Mouse (Mus musculus) hindbrain, embryonic 11.5 days (tissue): Measurements from ENCODE around the gene Arhgef6. TPM values are rescaled to one million over a fixed set of nuclear protein-coding genes. Genes with fewer than 3 reads are reported as not detected.

ENCODE experiments used
- ATAC-seq: fragments of 200-750 bp; cut with Nextera tagmentation; 2 replicates; pipeline ENCODE4 v1.8.0; 2017; ENCODE audit warnings: mild to moderate bottlenecking, moderate TSS enrichment, moderate library complexity; ENCODE audit not compliant: low FRiP score
- DNase-seq: peaks from one replicate; pipeline ENCODE4 v3.0.0-alpha.2; 2015; ENCODE audit warnings: low spot score
- H3K27ac ChIP-seq: fragments of 300-500 bp; sonication (generic); 2 replicates; pipeline ENCODE4 v1.5.1; 2014; ENCODE audit warnings: mild to moderate bottlenecking, low read depth, low read length
- H3K27me3 ChIP-seq: fragments of 300-500 bp; sonication (generic); 2 replicates; pipeline ENCODE4 v1.6.1; 2014; ENCODE audit warnings: mild to moderate bottlenecking, low read length, moderate library complexity, mixed read lengths; ENCODE audit not compliant: control insufficient read depth, insufficient read depth
- H3K36me3 ChIP-seq: fragments of 300-500 bp; sonication (generic); 2 replicates; pipeline ENCODE4 v1.6.1; 2014; ENCODE audit warnings: mild to moderate bottlenecking, low read length, moderate library complexity, mixed read lengths; ENCODE audit not compliant: control insufficient read depth, insufficient read depth
- H3K4me1 ChIP-seq: fragments of 300-500 bp; sonication (generic); replicated peaks from 2 replicates; pipeline ENCODE4 v1.6.1; 2014; ENCODE audit warnings: low read length, mixed read lengths; ENCODE audit not compliant: control insufficient read depth, insufficient read depth
- H3K4me2 ChIP-seq: fragments of 300-500 bp; sonication (generic); replicated peaks from 2 replicates; pipeline ENCODE4 v1.6.1; 2014; ENCODE audit warnings: mild to moderate bottlenecking, low read depth, low read length
- H3K4me3 ChIP-seq: fragments of 300-500 bp; sonication (generic); 2 replicates; pipeline ENCODE4 v1.5.1; 2014; ENCODE audit warnings: low read depth, low read length
- H3K9ac ChIP-seq: fragments of 300-500 bp; sonication (generic); 2 replicates; pipeline ENCODE4 v1.6.1; 2014; ENCODE audit warnings: low read depth, low read length
- H3K9me3 ChIP-seq: fragments of 300-500 bp; sonication (generic); 2 replicates; pipeline ENCODE4 v1.6.1; 2016; ENCODE audit warnings: low read length; ENCODE audit not compliant: control insufficient read depth
- WGBS: fragments of 180-500 bp; shearing (Covaris S2); extraction: QIAGEN DNeasy Blood & Tissue Kit; methylation state at CpG from one replicate; pipeline ENCODE4 v1.1.7; 2014; 5-methylcytosine and 5-hydroxymethylcytosine counted together
- polyA plus RNA-seq: library from polyadenylated mRNA; unstranded; fragments of >200 nt; fragmentation: Nextera tagmentation; extraction: Ambion mirVana; gene quantifications from 2 replicates; pipeline ENCODE4 v1.2.1, GENCODE M21; 2014

The Arhgef6 gene
- polyA plus RNA-seq, 1 experiment from 2014 or later, result 14.5 TPM

DNA sequence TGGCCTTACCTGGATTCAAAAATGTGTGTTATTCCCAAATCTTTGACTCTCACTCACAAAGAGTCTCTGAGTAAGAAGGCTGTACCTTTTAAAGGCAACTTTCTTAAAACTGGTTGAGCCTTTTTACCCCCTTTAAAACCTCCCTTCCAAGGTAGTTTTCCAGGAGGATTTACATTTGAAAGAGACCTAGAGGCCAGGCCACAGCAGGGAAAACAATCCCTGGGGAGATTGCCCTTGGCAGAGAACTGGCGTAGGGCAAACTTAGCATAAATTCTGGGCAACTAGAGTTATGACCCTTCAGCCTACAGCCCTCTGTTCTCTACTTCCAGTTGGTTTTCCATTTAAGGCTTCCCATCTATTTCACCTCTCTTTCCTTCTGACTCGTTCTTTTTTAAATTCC lies 140.5 kb downstream of the Arhgef6 start:
- Histone ChIP-seq H3K4me2 (no peak overlapping the region), H3K27me3 (no peaks in the 10 kb centered on the region), H3K4me1 (no peaks in the 10 kb centered on the region), H3K9ac (no peak overlapping the region), H3K27ac (no peak overlapping the region), H3K4me3 (no peak overlapping the region), H3K36me3 (no peaks in the 10 kb centered on the region), H3K9me3 (no peaks in the 10 kb centered on the region)
- no peak for DNase-seq
- 40% methylated on average over 2 of the region's 2 CpGs for WGBS
- ATAC-seq, result no peak

- H3K9ac ChIP-seq, result no peak overlapping the region
- DNase-seq, result no peak
- no peak overlapping the region for H3K27ac ChIP-seq
- H3K4me3 ChIP-seq, result no peak overlapping the region
- no peaks in the 10 kb centered on the region for H3K9me3 ChIP-seq
- 87% methylated on average over 9 of the region's 9 CpGs for WGBS
- ATAC-seq, result no peak
- no peak overlapping the region for H3K4me2 ChIP-seq
- no peaks in the 10 kb centered on the region for H3K36me3 ChIP-seq
- no peaks in the 10 kb centered on the region for H3K27me3 ChIP-seq
- H3K4me1 ChIP-seq, result no peaks in the 10 kb centered on the region
These were observed 142.2 kb downstream of the Arhgef6 start for GRCm38 (mm10) chrX:57196319-57196718.

- Histone ChIP-seq H3K4me1 (no peaks in the 10 kb centered on the region), H3K27ac (no peak overlapping the region), H3K9me3 (no peaks in the 10 kb centered on the region), H3K27me3 (no peaks in the 10 kb centered on the region), H3K4me3 (no peak overlapping the region), H3K36me3 (no peaks in the 10 kb centered on the region), H3K4me2 (no peak overlapping the region), H3K9ac (no peak overlapping the region)
- DNase-seq (no peak), ATAC-seq (no peak)
- 81% methylated on average over 5 of the region's 5 CpGs for WGBS
These were observed 149.2 kb downstream of the Arhgef6 start for GRCm38 (mm10) chrX:57189335-57189734.

GRCm38 (mm10) chrX:57187301-57187700 lies 151.2 kb downstream of the Arhgef6 start:
- H3K9ac ChIP-seq, result no peak overlapping the region
- DNase-seq, result no peak
- no peaks in the 10 kb centered on the region for H3K4me1 ChIP-seq
- no peak overlapping the region for H3K4me2 ChIP-seq
- H3K36me3 ChIP-seq, result no peaks in the 10 kb centered on the region
- no peak overlapping the region for H3K27ac ChIP-seq
- ATAC-seq, result no peak
- no peak overlapping the region for H3K4me3 ChIP-seq
- no peaks in the 10 kb centered on the region for H3K9me3 ChIP-seq
- no peaks in the 10 kb centered on the region for H3K27me3 ChIP-seq
- WGBS, result 83% methylated on average over 8 of the region's 8 CpGs

GRCm38 (mm10) chrX:57183359-57183758 lies 155.2 kb downstream of the Arhgef6 start:
- no peak overlapping the region for H3K4me2 ChIP-seq
- no peak overlapping the region for H3K9ac ChIP-seq
- ATAC-seq (no peak), DNase-seq (no peak)
- no peaks in the 10 kb centered on the region for H3K27me3 ChIP-seq
- no peaks in the 10 kb centered on the region for H3K4me1 ChIP-seq
- H3K4me3 ChIP-seq, result no peak overlapping the region
- no peaks in the 10 kb centered on the region for H3K36me3 ChIP-seq
- WGBS, result 91% methylated on average over 3 of the region's 3 CpGs
- no peak overlapping the region for H3K27ac ChIP-seq
- H3K9me3 ChIP-seq, result no peaks in the 10 kb centered on the region

DNA sequence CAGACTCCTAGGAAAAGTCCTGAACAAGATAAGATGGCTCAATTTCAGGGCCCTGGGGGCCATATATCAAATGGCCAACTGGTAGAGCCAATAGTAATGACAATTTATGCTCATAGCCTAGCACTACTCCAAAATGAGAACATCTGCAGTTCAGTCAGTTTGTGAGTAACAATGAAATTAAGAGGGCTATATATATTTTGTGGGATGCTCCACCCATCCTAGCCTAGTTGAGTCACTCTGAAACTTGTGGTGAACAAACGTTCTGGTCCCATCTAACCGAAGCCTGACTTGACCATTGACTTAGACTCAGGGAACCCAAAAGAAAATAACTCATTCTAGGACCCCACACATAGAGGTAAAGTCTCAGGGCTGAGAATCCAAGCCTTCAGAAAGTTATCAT lies 156.1 kb downstream of the Arhgef6 start:
- Histone ChIP-seq H3K9ac (no peak overlapping the region), H3K9me3 (no peaks in the 10 kb centered on the region), H3K27me3 (no peaks in the 10 kb centered on the region), H3K4me1 (no peaks in the 10 kb centered on the region), H3K36me3 (no peaks in the 10 kb centered on the region), H3K27ac (no peak overlapping the region), H3K4me2 (no peak overlapping the region), H3K4me3 (no peak overlapping the region)
- 90% methylated on average over 2 of the region's 2 CpGs for WGBS
- no peak for DNase-seq
- ATAC-seq, result no peak

Other genes with a start within 250 kb of the Arhgef6 start
- not detected in 2 replicates for gene Cd40lg, start 126.6 kb downstream of the Arhgef6 start, polyA plus RNA-seq
- gene Rbmx, start 54.3 kb upstream of the Arhgef6 start, polyA plus RNA-seq, result 279 and 294 TPM in 2 replicates
- gene Gm364, start 70.4 kb upstream of the Arhgef6 start, polyA plus RNA-seq, result not detected in 2 replicates
- 0.12 and 0.15 TPM in 2 replicates for gene Gpr101, start 165.0 kb upstream of the Arhgef6 start, polyA plus RNA-seq